10 mouse cellular contexts compared by ENCODE assay signal in the genomic region with DNA sequence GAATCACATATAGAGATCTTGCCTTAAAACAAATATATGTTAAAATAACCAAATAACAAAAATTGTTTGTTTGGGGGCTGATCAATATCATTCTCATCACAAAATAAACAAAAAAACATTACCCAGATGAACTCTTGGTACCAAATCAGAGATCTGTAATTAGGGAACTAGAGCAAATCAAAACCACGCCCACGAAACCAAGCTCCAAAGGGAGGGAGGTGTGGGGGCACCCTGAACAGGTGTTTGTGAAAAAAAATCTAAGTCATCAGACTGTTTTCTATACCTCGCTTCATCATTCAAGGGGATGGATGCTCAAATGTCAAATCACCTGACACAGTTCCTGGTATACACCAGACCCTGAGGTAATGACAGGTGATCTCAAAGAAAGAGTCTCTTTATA. TPM values are rescaled to one million over a fixed set of nuclear protein-coding genes. Genes with fewer than 3 reads are reported as not detected.
DNase-seq lines count a peak whose midpoint lies in the region; ATAC-seq and TF ChIP-seq lines count a peak whose summit lies in the region.
"Had no signal": no experiment of that assay in that cellular context is flagged by ENCODE, and none has a peak within 500 bp of the region (broad histone marks: within the 10 kb centered on the region; RNA-seq: fewer than 3 reads in every experiment).

No protein-coding gene starts in this region.

- peaks cover 47% of the 10 kb centered on the region for H3K36me3 ChIP-seq in heart, embryonic 12.5 days
- peaks cover 47% of the 10 kb centered on the region for H3K36me3 ChIP-seq in G1E (replicated peaks)
- peaks cover 41% of the 10 kb centered on the region for H3K36me3 ChIP-seq in hindbrain, embryonic 14.5 days (replicated peaks; ENCODE audit: control insufficient read depth, insufficient read depth)
- H3K36me3 ChIP-seq in midbrain, embryonic 11.5 days (ENCODE audit: control insufficient read depth, insufficient read depth, low read length) = peaks cover 13% of the 10 kb centered on the region

- H3K4me2 ChIP-seq in heart, embryonic 12.5 days = peak overlapping the region; percentile 87
- H3K4me2 ChIP-seq in hindbrain, embryonic 14.5 days (replicated peaks) = peak overlapping the region; percentile 81
- H3K4me2 ChIP-seq in midbrain, embryonic 11.5 days = peak overlapping the region; percentile 72

- H3K9ac ChIP-seq in heart, embryonic 12.5 days = peak overlapping the region; percentile 87
- peak overlapping the region; percentile 80 for H3K9ac ChIP-seq in hindbrain, embryonic 14.5 days
- peak overlapping the region; percentile 96 for H3K9ac ChIP-seq in midbrain, embryonic 11.5 days (ENCODE audit: low read length)

- H3K27ac ChIP-seq in heart, embryonic 12.5 days (ENCODE audit: poor library complexity, severe bottlenecking) = no peak overlapping the region
- H3K27ac ChIP-seq in hindbrain, embryonic 14.5 days = no peak overlapping the region
- no peak overlapping the region for H3K27ac ChIP-seq in midbrain, embryonic 11.5 days (ENCODE audit: low read depth, low read length)

- TF ChIP-seq CTCF in G1E (IDR thresholded peaks at IDR 0.05; ENCODE audit: low read depth, low read length) = no peak

- H3K27me3 ChIP-seq in heart, embryonic 12.5 days (replicated peaks) = no peaks in the 10 kb centered on the region
- no peaks in the 10 kb centered on the region for H3K27me3 ChIP-seq in G1E (ENCODE audit: insufficient read depth, low read length)
- no peaks in the 10 kb centered on the region for H3K27me3 ChIP-seq in hindbrain, embryonic 14.5 days (ENCODE audit: control insufficient read depth, insufficient read depth, low read length)
- no peaks in the 10 kb centered on the region for H3K27me3 ChIP-seq in midbrain, embryonic 11.5 days (ENCODE audit: control insufficient read depth, insufficient read depth, low read length)

- DNase-seq in heart, adult 18-20 months = no peak
- DNase-seq in G1E (ENCODE audit: low spot score) = no peak
- no peak for DNase-seq in hindbrain, embryonic 14.5 days (ENCODE audit: low spot score)
- DNase-seq in midbrain, embryonic 11.5 days (ENCODE audit: low spot score, missing footprints) = no peak
- DNase-seq in cerebellum, postnatal 14 days = no peak
- no peak for DNase-seq in adrenal gland, postnatal 36 days
- DNase-seq in right cerebral cortex, postnatal 14 days = no peak
- DNase-seq: gastrocnemius, postnatal 36 days had no signal

- ATAC-seq in heart, embryonic 12.5 days (ENCODE audit: insufficient number of reproducible peaks, low FRiP score) = no peak
- no peak for ATAC-seq in G1E (ENCODE audit: extremely low read depth, insufficient number of reproducible peaks, low FRiP score, poor library complexity, severe bottlenecking)
- no peak for ATAC-seq in hindbrain, embryonic 14.5 days (ENCODE audit: low FRiP score)
- no peak for ATAC-seq in midbrain, embryonic 11.5 days (ENCODE audit: low FRiP score)
- ATAC-seq: lung, postnatal 0 days had no signal

- H3K4me1 ChIP-seq in heart, embryonic 12.5 days (replicated peaks) = peaks cover 7% of the 10 kb centered on the region
- peaks cover 48% of the 10 kb centered on the region for H3K4me1 ChIP-seq in G1E (ENCODE audit: insufficient read depth, low read depth, low read length)
- peaks cover 17% of the 10 kb centered on the region for H3K4me1 ChIP-seq in hindbrain, embryonic 14.5 days (replicated peaks; ENCODE audit: control insufficient read depth, insufficient read depth, low read length)
- H3K4me1 ChIP-seq in midbrain, embryonic 11.5 days (ENCODE audit: control insufficient read depth, insufficient read depth, low read length) = peaks cover 7% of the 10 kb centered on the region; the same call in 1 of the 2 replicates

- peak overlapping the region; percentile 76 for H3K4me3 ChIP-seq in heart, embryonic 12.5 days
- peak overlapping the region; percentile 80 for H3K4me3 ChIP-seq in G1E (ENCODE audit: low read depth, low read length)
- peak overlapping the region; percentile 78 for H3K4me3 ChIP-seq in hindbrain, embryonic 14.5 days (replicated peaks; ENCODE audit: low read length)
- H3K4me3 ChIP-seq in midbrain, embryonic 11.5 days (ENCODE audit: low read depth, low read length) = peak overlapping the region; percentile 92

- no peaks in the 10 kb centered on the region for H3K9me3 ChIP-seq in heart, embryonic 12.5 days (replicated peaks)
- no peaks in the 10 kb centered on the region for H3K9me3 ChIP-seq in G1E (replicated peaks)
- H3K9me3 ChIP-seq in hindbrain, embryonic 14.5 days (ENCODE audit: control insufficient read depth, low read length) = no peaks in the 10 kb centered on the region
- no peaks in the 10 kb centered on the region for H3K9me3 ChIP-seq in midbrain, embryonic 11.5 days (ENCODE audit: control insufficient read depth, low read length)

- 87% methylated on average over 3 of the region's 3 CpGs for WGBS in heart, embryonic 12.5 days
- WGBS in hindbrain, embryonic 14.5 days = 97% methylated on average over 3 of the region's 3 CpGs
- WGBS in midbrain, embryonic 11.5 days = 86% methylated on average over 3 of the region's 3 CpGs

RNA-seq across cellular contexts. Expression of gene Ppp1r8, which starts 1.5 kb away (rescaled TPM):
- 28.6 and 30.0 TPM in 2 replicates for polyA plus RNA-seq in heart, embryonic 12.5 days (2016; fragmentation: Nextera tagmentation; extraction: Ambion mirVana)
- 10 to 100 TPM; 18.8 to 20.5 TPM for total RNA-seq in heart, adult 18-20 months (2021)
- total RNA-seq in G1E (2014; fragmentation: Nextera tagmentation) (52.9 and 58.8 TPM in 2 replicates), G1E (2017) (69.7 and 73.5 TPM in 2 replicates)
- 42.8 and 52.6 TPM in 2 replicates for polyA plus RNA-seq in G1E (2012)
- polyA plus RNA-seq in hindbrain, embryonic 14.5 days (2014; fragmentation: Nextera tagmentation; extraction: Ambion mirVana) = 49.3 and 62.7 TPM in 2 replicates
- 118 and 119 TPM in 2 replicates for polyA plus RNA-seq in midbrain, embryonic 11.5 days (2014; fragmentation: Nextera tagmentation; extraction: Ambion mirVana)
- 10 to 100 TPM; 43.0 to 49.3 TPM for total RNA-seq in adrenal gland, postnatal 36 days (2021)

RNA-seq across cellular contexts. Expression of gene Stx12, which starts 42.8 kb away (rescaled TPM):
- polyA plus RNA-seq in heart, embryonic 12.5 days (2016; fragmentation: Nextera tagmentation; extraction: Ambion mirVana) = 60.1 and 60.9 TPM in 2 replicates
- 10 to 100 TPM; 32.6 to 33.8 TPM for total RNA-seq in heart, adult 18-20 months (2021)
- 34.8 and 36.9 TPM in 2 replicates for total RNA-seq in G1E (2014; fragmentation: Nextera tagmentation)
- 35.2 and 39.6 TPM in 2 replicates for total RNA-seq in G1E (2017)
- 6.6 and 6.7 TPM in 2 replicates for polyA plus RNA-seq in G1E (2012)
- polyA plus RNA-seq in hindbrain, embryonic 14.5 days (2014; fragmentation: Nextera tagmentation; extraction: Ambion mirVana) = 165 and 181 TPM in 2 replicates
- polyA plus RNA-seq in midbrain, embryonic 11.5 days (2014; fragmentation: Nextera tagmentation; extraction: Ambion mirVana) = 96.4 and 99.8 TPM in 2 replicates
- total RNA-seq in adrenal gland, postnatal 36 days (2021) = 10 to 100 TPM; 60.9 to 64.1 TPM

RNA-seq across cellular contexts. Expression of gene Themis2, which starts 45.3 kb away (rescaled TPM):
- 0.50 TPM in 2 replicates for polyA plus RNA-seq in heart, embryonic 12.5 days (2016; fragmentation: Nextera tagmentation; extraction: Ambion mirVana)
- 1 to 10 TPM; 1.5 to 2.1 TPM for total RNA-seq in heart, adult 18-20 months (2021)
- 0.38 TPM in 1 of 2 replicates, not detected in the other for total RNA-seq in G1E (2014; fragmentation: Nextera tagmentation)
- total RNA-seq in G1E (2017) = 0.29 and 0.55 TPM in 2 replicates
- polyA plus RNA-seq in G1E (2012) = 0.16 and 0.32 TPM in 2 replicates
- polyA plus RNA-seq in hindbrain, embryonic 14.5 days (2014; fragmentation: Nextera tagmentation; extraction: Ambion mirVana) = 0.61 and 0.71 TPM in 2 replicates
- polyA plus RNA-seq in midbrain, embryonic 11.5 days (2014; fragmentation: Nextera tagmentation; extraction: Ambion mirVana) = 1.1 TPM in 2 replicates
- 1 to 10 TPM; 1.3 to 1.7 TPM for total RNA-seq in adrenal gland, postnatal 36 days (2021)
